ENCODE assay signal across 11 mouse cellular contexts in the genomic region with DNA sequence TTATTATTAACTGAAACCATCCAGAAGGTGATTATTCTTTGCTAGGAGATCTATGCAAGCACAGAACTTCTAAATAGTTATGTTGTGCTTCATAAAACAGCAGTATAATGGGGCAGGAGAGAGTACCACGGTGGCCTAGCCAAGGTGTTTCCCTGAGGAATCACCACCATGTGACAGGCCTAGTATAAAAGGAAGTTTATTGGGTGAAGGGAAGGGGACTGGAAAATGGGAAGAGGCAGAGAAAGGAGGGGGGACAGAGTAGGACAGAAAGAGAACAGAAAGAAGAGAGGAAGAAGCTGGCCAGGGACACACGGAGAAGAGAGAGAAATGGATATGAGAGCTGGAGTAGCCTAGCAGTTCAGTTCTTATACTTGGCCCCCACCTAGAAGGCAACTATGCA. TPM values are rescaled to one million over a fixed set of nuclear protein-coding genes. Genes with fewer than 3 reads are reported as not detected.
DNase-seq lines count a peak whose midpoint lies in the region; ATAC-seq and TF ChIP-seq lines count a peak whose summit lies in the region.
"Had no signal": no experiment of that assay in that cellular context is flagged by ENCODE, and none has a peak within 500 bp of the region (broad histone marks: within the 10 kb centered on the region; RNA-seq: fewer than 3 reads in every experiment).

No protein-coding gene starts in this region.

- peaks cover 37% of the 10 kb centered on the region for H3K9me3 ChIP-seq in kidney, embryonic 15.5 days (replicated peaks)
- H3K9me3 ChIP-seq in forebrain, embryonic 15.5 days: peaks cover 54% of the 10 kb centered on the region

- H3K4me3 ChIP-seq in kidney, embryonic 15.5 days (replicated peaks): no peak overlapping the region
- no peak overlapping the region for H3K4me3 ChIP-seq in kidney, adult 2 months (ENCODE audit: insufficient read depth, low read depth, low read length)
- H3K4me3 ChIP-seq in forebrain, embryonic 15.5 days: no peak overlapping the region
- H3K4me3 ChIP-seq: erythroblast, embryonic 14.5 days; heart, adult 2 months had no signal

- H3K27ac ChIP-seq in kidney, embryonic 15.5 days: no peak overlapping the region
- no peak overlapping the region for H3K27ac ChIP-seq in kidney, adult 2 months (ENCODE audit: insufficient read depth, low read depth, low read length)
- H3K27ac ChIP-seq in forebrain, embryonic 15.5 days (replicated peaks): no peak overlapping the region
- H3K27ac ChIP-seq: heart, adult 2 months had no signal

- no peaks in the 10 kb centered on the region for H3K4me1 ChIP-seq in kidney, embryonic 15.5 days
- H3K4me1 ChIP-seq in kidney, adult 2 months (ENCODE audit: control insufficient read depth, insufficient read depth, low read length): no peaks in the 10 kb centered on the region
- no peaks in the 10 kb centered on the region for H3K4me1 ChIP-seq in forebrain, embryonic 15.5 days

- TF ChIP-seq POLR2A in kidney, adult 2 months (IDR thresholded peaks at IDR 0.05; ENCODE audit: low read depth, low read length): no peak

- no peak overlapping the region for H3K4me2 ChIP-seq in kidney, embryonic 15.5 days
- no peak overlapping the region for H3K4me2 ChIP-seq in forebrain, embryonic 15.5 days (replicated peaks)

- no peaks in the 10 kb centered on the region for H3K27me3 ChIP-seq in kidney, embryonic 15.5 days
- no peaks in the 10 kb centered on the region; the same call in 1 of the 2 replicates for H3K27me3 ChIP-seq in kidney, adult 2 months (replicated peaks; ENCODE audit: control insufficient read depth, insufficient read depth, low read length)
- H3K27me3 ChIP-seq in forebrain, embryonic 15.5 days: no peaks in the 10 kb centered on the region

- 0 out of 2 replicates have a peak, but pooled peaks have one; percentile 9 for ATAC-seq in kidney, embryonic 15.5 days (replicated peaks; ENCODE audit: low FRiP score)
- 0 out of 2 replicates have a peak, but pooled peaks have one; percentile 11 for ATAC-seq in forebrain, embryonic 15.5 days (replicated peaks)
- ATAC-seq in megakaryocyte, adult 5-6 weeks (ENCODE audit: poor library complexity, severe bottlenecking): 0 out of 2 replicates have a peak, but pooled peaks have one; percentile 8

- no peak overlapping the region for H3K9ac ChIP-seq in kidney, embryonic 15.5 days
- no peak overlapping the region for H3K9ac ChIP-seq in forebrain, embryonic 15.5 days (replicated peaks)

- no peaks in the 10 kb centered on the region for H3K36me3 ChIP-seq in kidney, embryonic 15.5 days
- H3K36me3 ChIP-seq in kidney, adult 2 months (ENCODE audit: control insufficient read depth, insufficient read depth, low read length): no peaks in the 10 kb centered on the region
- no peaks in the 10 kb centered on the region for H3K36me3 ChIP-seq in forebrain, embryonic 15.5 days

- WGBS in kidney, embryonic 15.5 days: 47% methylated on average over 2 of the region's 2 CpGs
- 45% methylated on average over 2 of the region's 2 CpGs for WGBS in kidney, adult 2 months
- WGBS in forebrain, embryonic 15.5 days: 46% methylated on average over 2 of the region's 2 CpGs

- TF ChIP-seq CTCF in kidney, adult 2 months (conservative IDR thresholded peaks at IDR 0.05; ENCODE audit: insufficient read depth, insufficient read length, low read depth, low read length): no peak

- DNase-seq in kidney, adult 2 months: no peak
- DNase-seq in R1 (ENCODE audit: low read depth, low spot score): peak; percentile 29
- DNase-seq in adrenal gland, adult (ENCODE audit: inconsistent age in 2 of 2, low spot score in 1 of 2): no peak
- no peak for DNase-seq in cerebellum, postnatal 4 days (ENCODE audit: low spot score in 2 of 2)
- DNase-seq: heart, adult 2 months; kidney, adult 9 months had no signal

RNA-seq across cellular contexts. Expression of a gene that starts 58.3 kb away (rescaled TPM):
- polyA plus RNA-seq in kidney, embryonic 15.5 days (2015; fragmentation: Nextera tagmentation; extraction: Ambion mirVana): 7.7 and 8.0 TPM in 2 replicates
- polyA plus RNA-seq in kidney, adult 2 months (2012; rRNA removed): 0.14 and 0.16 TPM in 2 replicates
- polyA plus RNA-seq in forebrain, embryonic 15.5 days (2015; fragmentation: Nextera tagmentation; extraction: Ambion mirVana): 1.7 and 2.7 TPM in 2 replicates
- total RNA-seq in megakaryocyte, adult 5-6 weeks (2015): 1.7 and 4.1 TPM in 2 replicates
- 1.7 TPM in 1 of 2 replicates, not detected in the other for total RNA-seq in megakaryocyte, adult 5-6 weeks (2017)
- polyA plus RNA-seq: erythroblast, embryonic 14.5 days; small intestine, adult 2 months had no signal
